Mouse (Mus musculus) embryonic facial prominence, embryonic 15.5 days (tissue): ENCODE measurements at regions not wholly inside any gene's neighbourhood (a gene's known extent, or its start where the extent isn't known, plus 50 kb on each side); places are given as distances from the start of the nearest gene placed in this dataset.
A peak's percentile ranks its signal among the peaks of the same experiment; 100 is the strongest.

Experiments
- ATAC-seq: fragments of 200-750 bp; cut with Nextera tagmentation; 2 replicates; pipeline ENCODE4 v1.8.0; 2017; ENCODE audit warnings: low read depth, moderate TSS enrichment; ENCODE audit not compliant: insufficient number of reproducible peaks, low FRiP score, low TSS enrichment
- H3K27ac ChIP-seq: fragments of 300-500 bp; sonication (generic); replicated peaks from 2 replicates; pipeline ENCODE4 v1.5.1; 2015; ENCODE audit warnings: mild to moderate bottlenecking, inconsistent platforms
- H3K27me3 ChIP-seq: fragments of 300-500 bp; sonication (generic); 2 replicates; pipeline ENCODE4 v1.6.1; 2015; ENCODE audit warnings: inconsistent platforms
- H3K36me3 ChIP-seq: fragments of 300-500 bp; sonication (generic); 2 replicates; pipeline ENCODE4 v1.6.1; 2015; ENCODE audit warnings: mild to moderate bottlenecking, inconsistent platforms
- H3K4me1 ChIP-seq: fragments of 300-500 bp; sonication (generic); 2 replicates; pipeline ENCODE4 v1.6.1; 2015; ENCODE audit warnings: inconsistent platforms
- H3K4me2 ChIP-seq: fragments of 300-500 bp; sonication (generic); replicated peaks from 2 replicates; pipeline ENCODE4 v1.6.1; 2015; ENCODE audit warnings: mild to moderate bottlenecking, inconsistent platforms
- H3K4me3 ChIP-seq: fragments of 300-500 bp; sonication (generic); replicated peaks from 2 replicates; pipeline ENCODE4 v1.5.1; 2015; ENCODE audit warnings: mild to moderate bottlenecking, inconsistent platforms
- H3K9ac ChIP-seq: fragments of 300-500 bp; sonication (generic); 2 replicates; pipeline ENCODE4 v1.6.1; 2015; ENCODE audit warnings: inconsistent platforms
- H3K9me3 ChIP-seq: fragments of 300-500 bp; sonication (generic); replicated peaks from 2 replicates; pipeline ENCODE4 v1.6.1; 2016; ENCODE audit warnings: inconsistent platforms
- WGBS: fragments of 180-500 bp; shearing (Covaris S2); methylation state at CpG from one replicate; pipeline ENCODE4 v1.1.7; 2015; 5-methylcytosine and 5-hydroxymethylcytosine counted together

DNA sequence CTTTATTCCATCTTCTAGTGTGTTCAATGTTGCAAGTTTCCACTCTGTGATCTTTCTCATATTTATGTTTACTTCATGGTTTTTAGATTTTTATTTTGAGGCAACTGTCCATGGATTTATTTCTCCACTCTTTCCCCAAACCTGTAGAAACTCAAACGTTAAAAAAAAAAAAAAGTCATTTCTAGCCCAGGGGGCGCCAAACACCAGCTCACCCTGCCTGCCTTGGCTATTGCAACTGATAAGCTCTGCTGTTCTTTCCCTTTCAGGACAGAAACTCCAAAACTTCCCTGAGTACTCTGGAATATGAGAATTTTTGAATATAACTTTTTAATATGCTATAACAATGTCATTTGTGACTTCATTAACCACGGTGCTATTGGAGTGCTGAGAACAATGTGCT is 201.9 kb upstream of the Cxcl12 start:
- Histone ChIP-seq H3K4me1 (peaks cover 7% of the 10 kb centered on the region), H3K27ac (no peak overlapping the region), H3K9ac (no peak overlapping the region), H3K36me3 (no peaks in the 10 kb centered on the region), H3K9me3 (no peaks in the 10 kb centered on the region), H3K27me3 (no peaks in the 10 kb centered on the region), H3K4me3 (no peak overlapping the region), H3K4me2 (no peak overlapping the region)
- no peak for ATAC-seq
- WGBS: 29% methylated on average over 3 of the region's 3 CpGs

DNA sequence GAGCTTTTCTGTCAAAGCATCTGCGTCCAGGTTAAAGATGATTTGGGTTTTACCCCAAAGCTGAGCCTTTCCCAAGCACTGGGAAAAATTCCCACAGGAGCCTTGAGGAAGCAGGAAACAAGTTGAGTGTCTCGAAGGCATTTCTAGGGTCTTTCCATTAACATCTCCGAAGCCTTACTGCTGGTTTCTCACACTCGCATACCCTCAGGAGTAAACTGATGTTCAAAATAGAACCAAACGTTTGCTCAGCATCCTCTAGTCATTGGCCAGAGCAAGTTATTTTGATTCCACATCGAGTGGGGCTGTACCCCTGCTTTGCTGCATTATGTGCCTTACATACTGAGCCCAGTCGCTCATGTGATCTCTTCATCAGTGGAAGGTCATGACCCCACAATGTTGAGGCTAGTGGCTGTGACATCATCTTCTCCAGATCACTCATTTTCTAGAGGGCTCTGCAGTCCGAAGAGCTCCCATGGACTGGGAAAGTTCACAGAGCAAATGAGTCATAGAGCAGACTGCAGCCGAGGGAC is 198.9 kb upstream of the Cxcl12 start:
- no peak overlapping the region for H3K9ac ChIP-seq
- H3K27ac ChIP-seq: no peak overlapping the region
- no peak overlapping the region for H3K4me2 ChIP-seq
- no peak for ATAC-seq
- H3K27me3 ChIP-seq: no peaks in the 10 kb centered on the region
- H3K4me3 ChIP-seq: no peak overlapping the region
- no peaks in the 10 kb centered on the region for H3K4me1 ChIP-seq
- WGBS: 51% methylated on average over 9 of the region's 9 CpGs
- no peaks in the 10 kb centered on the region for H3K9me3 ChIP-seq
- no peaks in the 10 kb centered on the region for H3K36me3 ChIP-seq

DNA sequence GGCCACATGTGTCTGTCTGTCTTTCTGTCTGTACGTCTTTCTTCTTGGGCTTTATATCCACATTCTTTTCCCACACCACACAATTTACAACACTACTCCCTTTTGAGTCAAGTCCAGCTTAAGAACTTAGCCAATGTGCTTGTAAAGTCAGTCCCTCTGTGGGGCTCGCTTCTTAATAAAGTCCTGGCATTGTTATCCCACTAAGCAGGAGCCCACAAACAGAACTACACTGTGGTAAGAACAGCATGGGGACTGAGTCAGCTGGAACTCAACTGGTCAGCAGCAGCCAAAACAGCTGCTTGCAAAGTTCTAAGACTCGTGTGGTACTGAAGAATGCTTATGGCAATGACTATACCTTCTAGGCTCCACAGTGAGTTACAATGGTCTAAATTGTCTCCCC is 193.5 kb upstream of the Cxcl12 start:
- H3K4me1 ChIP-seq: peaks cover 1% of the 10 kb centered on the region
- no peaks in the 10 kb centered on the region for H3K27me3 ChIP-seq
- H3K9me3 ChIP-seq: no peaks in the 10 kb centered on the region
- H3K27ac ChIP-seq: no peak overlapping the region
- H3K9ac ChIP-seq: no peak overlapping the region
- H3K4me2 ChIP-seq: no peak overlapping the region
- ATAC-seq: no peak
- H3K4me3 ChIP-seq: no peak overlapping the region
- H3K36me3 ChIP-seq: no peaks in the 10 kb centered on the region
- 75% methylated on average over 3 of the region's 3 CpGs for WGBS

- no peaks in the 10 kb centered on the region for H3K27me3 ChIP-seq
- H3K27ac ChIP-seq: peak overlapping the region; percentile 74
- ATAC-seq: peak; percentile 84
- peaks cover 15% of the 10 kb centered on the region for H3K4me1 ChIP-seq
- peak overlapping the region; percentile 36 for H3K4me2 ChIP-seq
- 3% methylated on average over 10 of the region's 10 CpGs for WGBS
- no peak overlapping the region; the same call in 1 of the 2 replicates for H3K4me3 ChIP-seq
- no peak overlapping the region; the same call in 1 of the 2 replicates for H3K9ac ChIP-seq
- no peaks in the 10 kb centered on the region for H3K36me3 ChIP-seq
- H3K9me3 ChIP-seq: no peaks in the 10 kb centered on the region
Measured at GRCm38 (mm10) chr6:116980349-116980995, 187.9 kb upstream of the Cxcl12 start.

GRCm38 (mm10) chr6:116985147-116985737 is 183.1 kb upstream of the Cxcl12 start:
- H3K27ac ChIP-seq: no peak overlapping the region
- H3K4me3 ChIP-seq: no peak overlapping the region
- no peaks in the 10 kb centered on the region for H3K9me3 ChIP-seq
- no peak overlapping the region for H3K4me2 ChIP-seq
- H3K27me3 ChIP-seq: no peaks in the 10 kb centered on the region
- ATAC-seq: no peak
- no peak overlapping the region for H3K9ac ChIP-seq
- H3K36me3 ChIP-seq: no peaks in the 10 kb centered on the region
- peaks cover 9% of the 10 kb centered on the region for H3K4me1 ChIP-seq
- WGBS: 61% methylated on average over 4 of the region's 4 CpGs

- no peak for ATAC-seq
- H3K4me1 ChIP-seq: no peaks in the 10 kb centered on the region
- no peak overlapping the region for H3K9ac ChIP-seq
- no peaks in the 10 kb centered on the region for H3K27me3 ChIP-seq
- H3K4me2 ChIP-seq: no peak overlapping the region
- H3K36me3 ChIP-seq: no peaks in the 10 kb centered on the region
- H3K27ac ChIP-seq: no peak overlapping the region
- no peak overlapping the region for H3K4me3 ChIP-seq
- WGBS: 32% methylated on average over 10 of the region's 10 CpGs
- no peaks in the 10 kb centered on the region for H3K9me3 ChIP-seq
Measured at GRCm38 (mm10) chr6:116986266-116987000, 181.9 kb upstream of the Cxcl12 start.

GRCm38 (mm10) chr6:116987243-116987642 is 181.1 kb upstream of the Cxcl12 start:
- Histone ChIP-seq H3K4me2 (no peak overlapping the region), H3K27ac (no peak overlapping the region), H3K27me3 (no peaks in the 10 kb centered on the region), H3K4me1 (no peaks in the 10 kb centered on the region), H3K36me3 (no peaks in the 10 kb centered on the region), H3K9me3 (no peaks in the 10 kb centered on the region), H3K9ac (no peak overlapping the region), H3K4me3 (no peak overlapping the region)
- 67% methylated on average over 5 of the region's 5 CpGs for WGBS
- ATAC-seq: no peak

DNA sequence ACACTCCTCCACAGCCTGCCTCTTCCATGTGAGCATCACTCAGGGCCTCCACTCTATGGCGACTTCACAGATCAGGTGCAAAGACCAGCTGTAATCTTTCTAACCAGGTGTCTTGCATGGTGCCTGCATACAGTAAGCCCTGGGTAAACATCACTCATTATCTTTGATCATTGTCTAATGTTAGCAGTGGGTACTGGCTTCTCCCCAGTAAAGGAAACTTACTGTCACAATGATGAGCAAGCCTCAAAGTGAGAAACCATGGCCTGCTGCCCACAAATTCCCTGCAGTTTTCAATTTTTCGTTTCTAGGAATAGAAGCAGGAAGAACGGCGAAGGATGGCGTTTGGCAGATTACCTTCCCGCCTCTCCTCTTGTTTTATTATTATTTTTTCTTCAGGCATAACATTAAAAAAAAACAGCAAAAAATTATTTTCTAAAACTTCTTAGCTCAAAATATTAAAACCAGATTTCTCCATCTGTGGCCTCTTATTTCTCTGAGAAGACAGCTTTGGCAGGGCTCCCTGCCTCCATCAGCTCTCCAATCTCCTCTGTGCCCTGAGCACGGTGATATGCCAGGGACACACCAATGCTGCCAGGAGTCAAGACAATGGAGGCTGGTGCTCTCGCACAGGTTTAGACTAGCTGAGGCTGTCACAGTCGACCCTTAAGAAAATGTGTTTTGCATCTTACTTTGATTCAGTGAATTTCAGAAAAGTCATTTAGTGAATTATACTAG is 169.2 kb upstream of the Cxcl12 start:
- Histone ChIP-seq H3K9ac (no peak overlapping the region), H3K4me3 (no peak overlapping the region), H3K27me3 (no peaks in the 10 kb centered on the region), H3K9me3 (no peaks in the 10 kb centered on the region), H3K36me3 (no peaks in the 10 kb centered on the region), H3K4me2 (no peak overlapping the region), H3K4me1 (peaks cover 16% of the 10 kb centered on the region), H3K27ac (no peak overlapping the region)
- 37% methylated on average over 9 of the region's 9 CpGs for WGBS
- ATAC-seq: no peak

GRCm38 (mm10) chr6:116999940-117000339 is 168.4 kb upstream of the Cxcl12 start:
- no peaks in the 10 kb centered on the region for H3K27me3 ChIP-seq
- no peak overlapping the region for H3K4me3 ChIP-seq
- ATAC-seq: no peak
- WGBS: 37% methylated on average over 4 of the region's 4 CpGs
- peaks cover 16% of the 10 kb centered on the region for H3K4me1 ChIP-seq
- no peaks in the 10 kb centered on the region for H3K9me3 ChIP-seq
- no peak overlapping the region for H3K9ac ChIP-seq
- no peak overlapping the region for H3K4me2 ChIP-seq
- H3K36me3 ChIP-seq: no peaks in the 10 kb centered on the region
- H3K27ac ChIP-seq: 0 out of 2 replicates have a peak overlapping the region, but pooled peaks have one; percentile 51

- Histone ChIP-seq H3K4me2 (no peak overlapping the region), H3K36me3 (no peaks in the 10 kb centered on the region), H3K9me3 (no peaks in the 10 kb centered on the region), H3K27me3 (no peaks in the 10 kb centered on the region), H3K27ac (peak overlapping the region; percentile 34; the same call in 1 of the 2 replicates), H3K9ac (no peak overlapping the region), H3K4me3 (no peak overlapping the region), H3K4me1 (peaks cover 16% of the 10 kb centered on the region)
- 33% methylated on average over 7 of the region's 7 CpGs for WGBS
- no peak for ATAC-seq
Measured at GRCm38 (mm10) chr6:117000951-117001725, 167.2 kb upstream of the Cxcl12 start.
